Mouse (Mus musculus) heart, embryonic 14.5 days (tissue): ENCODE data around the gene Tgfbr3. TPM values are rescaled to one million over a fixed set of nuclear protein-coding genes. Genes with fewer than 3 reads are reported as not detected.

ENCODE experiments used
- ATAC-seq: fragments of 200-750 bp; cut with Nextera tagmentation; 2 replicates; pipeline ENCODE4 v1.8.0; 2017; ENCODE audit warnings: low read depth, moderate TSS enrichment; ENCODE audit not compliant: insufficient number of reproducible peaks, insufficient read depth, low FRiP score
- H3K27ac ChIP-seq, 2 experiments: fragments of 200-500 bp in 1 of 2; fragments of 300-500 bp in 1 of 2; sonication (generic) in 1 of 2; replicated peaks in 1 of 2; 2 replicates each; pipeline ENCODE4 v1.5.1; 2012 to 2014; ENCODE audit warnings: low read depth in 2 of 2, low read length in 2 of 2, control low read depth in 1 of 2, mild to moderate bottlenecking in 1 of 2, mixed read lengths in 1 of 2; ENCODE audit not compliant: control insufficient read depth in 1 of 2, insufficient read depth in 1 of 2
- H3K27me3 ChIP-seq: fragments of 300-500 bp; sonication (generic); 2 replicates; pipeline ENCODE4 v1.6.1; 2014; ENCODE audit warnings: mild to moderate bottlenecking, low read length, control low read depth; ENCODE audit not compliant: control insufficient read depth, insufficient read depth
- H3K36me3 ChIP-seq: fragments of 300-500 bp; sonication (generic); 2 replicates; pipeline ENCODE4 v1.6.1; 2014; ENCODE audit warnings: mild to moderate bottlenecking, control low read depth, low read length, mixed read lengths; ENCODE audit not compliant: control insufficient read depth, insufficient read depth
- H3K4me1 ChIP-seq, 2 experiments: fragments of 200-500 bp in 1 of 2; fragments of 300-500 bp in 1 of 2; sonication (generic) in 1 of 2; 2 replicates each; pipeline ENCODE4 v1.6.1; 2012 to 2014; ENCODE audit warnings: low read length in 2 of 2, control low read depth in 1 of 2, mixed read lengths in 1 of 2; ENCODE audit not compliant: control insufficient read depth in 2 of 2, insufficient read depth in 2 of 2
- H3K4me2 ChIP-seq: fragments of 300-500 bp; sonication (generic); 2 replicates; pipeline ENCODE4 v1.6.1; 2014; ENCODE audit warnings: mild to moderate bottlenecking, low read length
- H3K4me3 ChIP-seq, 2 experiments: fragments of 200-500 bp in 1 of 2; fragments of 300-500 bp in 1 of 2; sonication (generic) in 1 of 2; 2 replicates each; pipeline ENCODE4 v1.5.1; 2012 to 2014; ENCODE audit warnings: low read length in 2 of 2, mild to moderate bottlenecking in 2 of 2, control low read depth in 1 of 2, low read depth in 1 of 2, moderate library complexity in 1 of 2; ENCODE audit not compliant: control insufficient read depth in 1 of 2, insufficient read depth in 1 of 2
- H3K9ac ChIP-seq: fragments of 300-500 bp; sonication (generic); 2 replicates; pipeline ENCODE4 v1.6.1; 2014; ENCODE audit warnings: mild to moderate bottlenecking, low read length
- H3K9me3 ChIP-seq: fragments of 300-500 bp; sonication (generic); 2 replicates; pipeline ENCODE4 v1.6.1; 2016; ENCODE audit warnings: low read length, control low read depth; ENCODE audit not compliant: control insufficient read depth
- WGBS: fragments of 180-500 bp; shearing (Covaris S2); extraction: QIAGEN DNeasy Blood & Tissue Kit; methylation state at CpG from one replicate; pipeline ENCODE4 v1.1.7; 2014; 5-methylcytosine and 5-hydroxymethylcytosine counted together
- polyA plus RNA-seq: library from polyadenylated mRNA; unstranded; fragments of >200 nt; fragmentation: Nextera tagmentation; extraction: Ambion mirVana; gene quantifications from 2 replicates; pipeline ENCODE4 v1.2.1, GENCODE M21; 2014

Gene Tgfbr3
- polyA plus RNA-seq, 1 experiment from 2014 or later, result 24.1 TPM

GRCm38 (mm10) chr5:107201509-107202182 is 87.8 kb downstream of the Tgfbr3 start:
- ATAC-seq, result no peak
- H3K36me3 ChIP-seq, result 0 out of 2 replicates have a peak, but pooled peaks cover 4% of the 10 kb centered on the region
- peaks cover 11 to 30% of the 10 kb centered on the region in 2 experiments for H3K4me1 ChIP-seq
- H3K27ac ChIP-seq, result peak overlapping the region; percentile 0 to 35; a peak in 1 of 4 replicates
- H3K9me3 ChIP-seq, result no peaks in the 10 kb centered on the region
- H3K4me2 ChIP-seq, result no peak overlapping the region
- no peak overlapping the region for H3K4me3 ChIP-seq
- H3K27me3 ChIP-seq, result no peaks in the 10 kb centered on the region
- H3K9ac ChIP-seq, result no peak overlapping the region
- WGBS, result 69% methylated on average over 9 of the region's 9 CpGs

DNA sequence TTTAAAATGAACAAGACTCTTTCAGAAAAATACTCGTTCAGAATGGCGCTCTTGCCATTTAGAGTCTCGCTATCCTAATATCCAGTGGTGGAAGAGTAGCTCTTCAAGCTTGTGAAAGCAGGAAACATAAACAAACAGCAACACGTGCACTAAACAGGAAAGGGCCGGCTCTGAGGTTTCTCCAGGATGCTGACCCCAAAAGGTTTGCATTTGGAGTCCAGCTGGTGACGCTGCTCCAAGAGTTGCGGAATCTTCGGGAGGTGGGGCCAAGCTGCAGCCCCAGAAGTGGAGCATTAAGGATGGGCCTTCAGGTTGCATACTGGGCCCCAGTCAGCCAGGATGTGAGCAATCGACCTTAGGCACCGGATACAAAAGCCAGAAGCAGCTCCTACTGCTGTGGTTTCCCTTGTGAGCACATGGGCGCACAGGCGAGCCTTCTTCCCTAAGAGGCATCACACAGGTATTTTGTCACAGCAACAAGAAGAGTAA is 88.5 kb downstream of the Tgfbr3 start:
- H3K27me3 ChIP-seq, result no peaks in the 10 kb centered on the region
- no peaks in the 10 kb centered on the region for H3K9me3 ChIP-seq
- 62% methylated on average over 12 of the region's 12 CpGs for WGBS
- H3K9ac ChIP-seq, result no peak overlapping the region
- H3K4me2 ChIP-seq, result no peak overlapping the region
- no peak overlapping the region for H3K4me3 ChIP-seq
- 0 out of 2 replicates have a peak, but pooled peaks cover 4% of the 10 kb centered on the region for H3K36me3 ChIP-seq
- no peak for ATAC-seq
- H3K27ac ChIP-seq, result peak overlapping the region; percentile 0 to 44; a peak in 2 of 4 replicates
- H3K4me1 ChIP-seq, result peaks cover 11 to 34% of the 10 kb centered on the region in 2 experiments

DNA sequence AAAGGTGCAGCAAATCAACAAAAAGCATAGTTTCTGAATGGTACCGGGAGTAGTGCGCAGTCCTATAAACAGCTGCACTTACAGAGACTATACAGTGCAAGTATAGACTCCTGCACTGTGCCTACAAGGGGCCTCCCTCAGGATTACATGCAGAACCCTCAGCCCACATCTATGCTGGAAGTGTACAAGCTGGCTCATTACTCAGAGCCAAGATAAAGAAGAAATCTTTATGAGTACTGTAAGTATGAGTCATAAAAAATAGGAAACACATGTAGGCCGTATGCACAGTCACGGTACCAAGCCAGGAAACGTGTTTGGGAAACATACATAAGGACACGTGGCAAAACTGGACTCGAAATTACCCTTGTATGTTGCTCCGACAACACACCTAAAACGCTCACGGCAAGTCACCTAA is 89.2 kb downstream of the Tgfbr3 start:
- Histone ChIP-seq H3K9ac (no peak overlapping the region), H3K27ac (peak overlapping the region in 1 of 2 experiments; percentile 44; a peak in 1 of 4 replicates), H3K4me1 (peaks cover 15 to 40% of the 10 kb centered on the region in 2 experiments), H3K4me2 (no peak overlapping the region), H3K4me3 (no peak overlapping the region), H3K36me3 (no peaks in the 10 kb centered on the region), H3K27me3 (no peaks in the 10 kb centered on the region), H3K9me3 (no peaks in the 10 kb centered on the region)
- 76% methylated on average over 10 of the region's 10 CpGs for WGBS
- no peak for ATAC-seq

- Histone ChIP-seq H3K4me2 (no peak overlapping the region), H3K9ac (no peak overlapping the region), H3K4me3 (no peak overlapping the region), H3K4me1 (peaks cover 7 to 16% of the 10 kb centered on the region in 2 experiments), H3K36me3 (no peaks in the 10 kb centered on the region), H3K27me3 (no peaks in the 10 kb centered on the region), H3K9me3 (no peaks in the 10 kb centered on the region), H3K27ac (no peak overlapping the region)
- no peak for ATAC-seq
- WGBS, result 57% methylated on average over 12 of the region's 12 CpGs
These were observed 93.6 kb downstream of the Tgfbr3 start for GRCm38 (mm10) chr5:107195751-107196395.

- H3K9me3 ChIP-seq, result no peaks in the 10 kb centered on the region
- no peak overlapping the region for H3K4me3 ChIP-seq
- no peak overlapping the region for H3K4me2 ChIP-seq
- 49% methylated on average over 9 of the region's 9 CpGs for WGBS
- no peak overlapping the region for H3K9ac ChIP-seq
- no peaks in the 10 kb centered on the region for H3K36me3 ChIP-seq
- peaks cover 3 to 10% of the 10 kb centered on the region in 2 experiments; a peak in 3 of 4 replicates for H3K4me1 ChIP-seq
- no peak overlapping the region for H3K27ac ChIP-seq
- H3K27me3 ChIP-seq, result no peaks in the 10 kb centered on the region
- no peak for ATAC-seq
These were observed 96.3 kb downstream of the Tgfbr3 start for GRCm38 (mm10) chr5:107193160-107193559.

- Histone ChIP-seq H3K9me3 (no peaks in the 10 kb centered on the region), H3K4me1 (peaks cover 3 to 10% of the 10 kb centered on the region in 2 experiments; a peak in 3 of 4 replicates), H3K27ac (no peak overlapping the region), H3K4me2 (no peak overlapping the region), H3K4me3 (no peak overlapping the region), H3K9ac (no peak overlapping the region), H3K36me3 (no peaks in the 10 kb centered on the region), H3K27me3 (no peaks in the 10 kb centered on the region)
- WGBS, result 91% methylated on average over 7 of the region's 7 CpGs
- ATAC-seq, result no peak
These were observed 97.1 kb downstream of the Tgfbr3 start for GRCm38 (mm10) chr5:107192372-107192771.

- Histone ChIP-seq H3K4me2 (no peak overlapping the region), H3K9me3 (no peaks in the 10 kb centered on the region), H3K4me3 (no peak overlapping the region), H3K4me1 (no peaks in the 10 kb centered on the region), H3K36me3 (no peaks in the 10 kb centered on the region), H3K9ac (no peak overlapping the region), H3K27me3 (no peaks in the 10 kb centered on the region), H3K27ac (no peak overlapping the region)
- WGBS, result 81% methylated on average over 10 of the region's 10 CpGs
- no peak for ATAC-seq
These were observed 100.9 kb downstream of the Tgfbr3 start for GRCm38 (mm10) chr5:107188551-107188950.
